Mouse (Mus musculus): ENCODE results near the gene Rad50.

The Rad50 gene

DNA sequence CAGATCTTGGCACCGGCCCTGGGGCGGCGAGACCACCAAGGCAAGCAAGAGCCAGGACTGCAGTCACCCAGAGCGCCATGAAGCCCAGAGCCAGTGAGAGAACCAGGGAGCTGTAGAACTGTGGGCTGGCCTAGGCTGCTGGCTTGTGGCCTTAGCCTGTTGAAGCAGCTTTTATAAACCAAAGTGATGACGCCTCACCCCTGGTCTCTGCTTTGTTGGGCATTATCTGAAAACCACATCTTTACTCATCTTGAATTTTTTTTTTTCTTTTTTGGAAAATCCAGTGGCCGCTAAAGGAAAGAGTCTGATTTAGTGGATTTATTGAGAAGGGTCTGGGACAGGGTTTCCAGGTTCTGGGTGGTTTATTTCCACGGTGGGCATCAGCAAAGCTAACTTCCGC lies 72.6 kb downstream of the Rad50 start, which contains the start of gene Il13:
Gene Il13 (minus strand): TSS at position 147 of the 400 bp plus-strand sequence.
- no peak for DNase-seq (ENCODE audit: low spot score in 2 of 2)

DNA sequence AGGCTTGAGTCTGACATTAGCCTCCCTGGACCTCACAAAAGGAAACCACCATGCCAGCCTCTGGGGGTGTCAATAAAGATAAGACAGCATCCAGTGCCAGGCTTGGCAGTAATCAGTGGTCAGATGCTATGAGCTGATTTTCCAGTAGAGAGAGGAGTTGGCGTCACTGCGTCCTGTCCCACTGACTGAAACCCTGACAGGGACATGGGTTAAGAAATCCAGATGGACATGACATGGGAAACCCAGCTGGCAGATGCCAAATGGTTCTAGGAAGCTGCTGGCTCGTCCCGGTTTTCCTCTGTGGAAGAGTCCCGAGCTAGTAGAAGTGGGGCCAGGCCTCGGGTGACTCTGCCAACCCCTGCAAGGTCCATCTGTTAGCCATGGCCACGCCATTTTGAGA lies 73.5 kb downstream of the Rad50 start:
- DNase-seq (ENCODE audit: low spot score in 2 of 2) = no peak

DNA sequence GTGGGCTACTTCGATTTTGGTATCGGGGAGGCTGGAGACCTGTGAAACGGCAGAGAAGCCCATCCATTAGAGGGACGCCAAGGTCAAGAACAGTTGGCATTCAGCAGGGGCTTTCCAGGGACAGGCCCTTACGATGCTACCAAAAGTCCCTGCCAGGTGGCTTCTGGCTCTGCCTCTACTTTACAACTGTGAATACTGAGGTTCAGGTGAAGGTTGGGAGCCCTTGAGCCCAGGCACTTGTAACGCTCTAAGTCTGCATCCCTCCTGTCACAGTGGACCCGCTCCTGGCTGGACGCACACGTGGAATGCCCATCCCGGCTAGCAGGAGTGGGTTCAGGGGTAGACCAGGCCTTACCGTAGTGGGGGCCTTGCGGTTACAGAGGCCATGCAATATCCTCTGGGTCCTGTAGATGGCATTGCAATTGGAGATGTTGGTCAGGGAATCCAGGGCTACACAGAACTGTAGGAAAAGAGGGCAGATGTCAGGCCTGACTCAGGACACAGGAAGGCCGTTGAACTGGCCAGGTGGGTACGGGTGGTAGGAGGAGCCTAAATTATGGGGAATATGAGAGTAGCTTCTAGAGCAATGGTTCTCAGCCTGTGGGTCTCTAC lies 74.9 kb downstream of the Rad50 start:
- DNase-seq (ENCODE audit: low spot score in 2 of 2) = no peak

DNA sequence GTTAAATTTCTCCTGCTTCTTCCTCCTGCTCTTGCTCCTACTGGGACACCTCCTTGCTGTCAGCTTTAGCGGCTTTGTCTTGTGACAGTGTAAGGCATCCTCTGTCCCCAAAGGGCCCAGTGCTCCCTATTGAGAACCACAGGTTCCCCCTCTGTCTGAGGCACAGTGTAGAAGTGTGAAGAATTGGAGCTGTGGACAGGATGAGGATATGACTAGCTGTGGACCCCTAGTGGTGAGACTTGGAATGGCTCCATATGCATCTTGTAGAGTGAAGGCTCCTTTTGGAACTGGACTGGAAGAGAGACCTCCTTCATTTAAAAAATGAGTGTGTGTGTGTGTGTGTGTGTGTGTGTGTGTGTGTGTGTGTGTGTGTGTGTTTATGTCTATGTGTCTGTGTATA lies 79.3 kb downstream of the Rad50 start:
- peak in 1 of 2 experiments; percentile 75 for DNase-seq (ENCODE audit: low spot score in 2 of 2)

DNA sequence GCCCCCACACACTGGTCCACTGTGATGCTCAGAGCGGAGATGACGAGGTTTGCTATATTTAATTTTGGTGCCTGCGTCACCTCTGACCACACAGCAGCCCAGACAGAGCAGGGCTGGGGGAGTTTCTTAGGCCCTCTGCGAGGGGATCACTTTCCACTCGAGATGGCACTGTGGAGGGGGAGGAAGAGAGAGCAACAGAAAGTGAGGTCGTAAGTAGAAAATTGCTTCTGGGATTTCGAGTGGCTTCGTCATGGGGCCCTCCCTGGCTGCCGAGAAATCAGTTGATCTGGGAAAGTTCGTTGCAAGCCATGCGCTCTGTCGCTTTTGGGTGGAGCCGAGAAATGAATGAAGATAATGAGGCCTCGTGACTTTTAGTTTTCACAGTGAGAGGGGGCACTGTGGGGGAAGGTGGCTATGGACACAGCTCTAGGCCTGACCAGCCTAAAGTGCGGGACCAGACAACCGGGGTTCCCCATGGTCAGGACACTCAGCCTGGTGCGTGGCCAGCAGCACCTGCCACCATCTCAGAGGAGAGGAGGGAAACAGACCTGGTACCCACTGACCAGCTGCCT lies 80.2 kb downstream of the Rad50 start:
- no peak for DNase-seq (ENCODE audit: low spot score in 2 of 2)

DNA sequence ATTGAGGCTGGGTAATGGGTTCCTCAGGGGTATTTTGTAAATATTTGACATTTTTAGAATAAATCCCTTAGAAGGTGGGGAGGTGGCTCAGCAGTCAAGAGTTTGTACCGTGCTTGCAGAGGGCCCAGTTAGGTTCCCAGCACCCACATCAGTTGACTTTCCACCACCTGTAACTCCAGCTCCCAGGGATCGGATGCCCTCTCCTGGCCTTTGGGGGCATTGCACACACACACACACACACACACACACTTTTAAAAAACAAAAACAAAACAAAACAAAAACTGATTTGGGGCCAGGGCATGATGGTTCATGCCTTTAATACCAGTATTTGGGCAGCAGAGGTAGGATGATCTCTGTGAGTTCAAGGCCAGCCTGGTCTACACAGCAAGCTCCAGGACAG lies 83.0 kb downstream of the Rad50 start:
- no peak for DNase-seq (ENCODE audit: low spot score in 2 of 2)

DNA sequence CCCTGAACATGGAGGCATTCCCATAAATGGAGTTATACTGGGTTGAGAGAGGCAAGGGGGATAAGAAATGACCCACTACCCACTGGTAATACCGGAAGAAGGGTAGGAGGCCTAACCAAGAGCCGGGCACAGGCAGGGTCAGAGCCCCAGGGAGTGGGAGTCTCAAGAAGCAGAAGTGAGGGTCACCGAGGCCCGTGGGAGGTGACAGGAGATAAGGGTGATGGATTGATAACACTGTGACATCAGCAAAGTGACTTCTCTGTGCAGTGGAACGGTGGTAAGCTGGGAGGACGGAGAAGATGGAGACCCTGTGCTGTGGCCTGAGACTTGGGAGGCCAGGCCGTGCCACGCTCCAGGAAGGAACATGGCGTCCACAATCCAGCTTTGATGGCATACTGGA lies 83.5 kb downstream of the Rad50 start:
- no peak for DNase-seq (ENCODE audit: low spot score in 2 of 2)

DNA sequence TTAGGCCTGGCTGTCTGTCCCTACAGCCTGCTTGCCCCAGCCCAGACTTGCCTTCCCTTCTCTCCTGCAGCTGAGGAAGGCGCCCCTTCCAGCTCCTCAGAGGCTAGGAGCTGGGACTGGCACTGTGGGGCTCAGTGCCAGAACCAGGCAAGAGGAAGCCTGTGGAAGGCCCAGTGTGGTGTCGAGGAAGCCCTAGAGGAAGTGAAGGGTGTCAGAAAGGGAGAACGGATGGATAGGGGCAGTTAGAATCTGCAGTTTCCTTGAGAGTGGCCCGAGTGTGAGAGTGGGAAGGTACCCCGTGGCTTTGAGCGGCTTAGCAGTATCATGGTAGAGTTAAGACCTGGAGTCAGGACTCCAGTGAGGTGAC lies 84.7 kb downstream of the Rad50 start:
- DNase-seq (ENCODE audit: low spot score in 2 of 2) = no peak

DNA sequence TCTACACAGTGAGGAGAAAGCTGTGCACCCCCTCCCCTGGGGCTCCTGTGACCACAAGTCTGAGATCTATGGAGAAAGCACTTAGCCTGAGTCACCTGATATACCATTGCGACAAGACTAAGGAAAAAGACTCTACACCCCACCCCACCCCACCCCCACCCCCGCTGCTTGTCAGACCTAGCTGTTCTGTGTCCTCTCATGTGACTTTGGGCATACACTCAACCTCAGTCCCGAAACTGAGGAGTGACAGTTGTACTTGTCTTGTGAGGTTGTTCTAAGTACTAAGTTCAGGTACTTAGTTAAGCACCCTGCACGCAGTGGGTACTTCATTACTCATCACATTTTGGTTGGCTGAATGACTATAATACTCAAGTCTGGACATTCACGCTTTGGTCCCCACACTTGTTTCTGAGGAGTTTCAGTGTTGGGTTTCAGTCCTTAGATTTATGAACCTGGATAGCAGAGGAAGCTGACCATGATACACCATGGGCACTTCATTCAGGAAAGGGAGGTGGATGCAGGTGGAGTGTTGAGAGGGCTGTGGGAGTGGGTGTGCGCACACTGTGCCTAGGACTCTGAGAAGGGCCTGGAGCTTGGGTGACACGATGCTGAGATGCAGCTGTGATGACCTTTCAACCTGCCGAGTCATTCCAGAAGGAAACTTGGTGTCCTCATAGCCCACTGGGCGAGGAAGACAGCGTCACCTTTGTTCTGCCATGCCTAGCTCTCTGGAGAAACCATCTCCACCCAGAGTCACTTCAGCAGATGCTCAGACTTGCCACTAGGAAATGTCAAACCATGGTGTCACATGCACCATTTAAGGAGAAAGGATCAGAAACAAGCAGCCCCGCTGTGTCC lies 85.3 kb downstream of the Rad50 start:
- no peak for DNase-seq (ENCODE audit: low spot score in 2 of 2)

DNA sequence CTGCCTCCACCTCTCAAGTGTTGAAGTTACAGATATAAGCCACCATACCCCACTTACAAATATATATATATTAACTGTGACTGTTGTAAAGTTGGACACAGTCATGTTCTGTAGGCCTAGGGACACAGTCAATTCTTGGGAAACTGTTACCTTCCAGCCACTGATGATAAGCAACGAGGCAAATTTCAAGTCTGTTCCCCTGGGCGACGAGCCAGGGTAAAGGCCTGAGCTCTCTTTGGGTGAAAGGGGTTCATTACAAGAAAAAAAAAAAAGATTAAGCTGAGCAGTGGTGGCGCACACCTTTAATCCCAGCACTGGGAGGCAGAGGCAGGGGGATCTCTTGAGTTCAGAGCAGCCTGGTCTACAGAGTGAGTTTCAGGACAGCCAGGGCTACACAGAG lies 87.0 kb downstream of the Rad50 start:
- DNase-seq (ENCODE audit: low spot score in 2 of 2) = no peak

DNA sequence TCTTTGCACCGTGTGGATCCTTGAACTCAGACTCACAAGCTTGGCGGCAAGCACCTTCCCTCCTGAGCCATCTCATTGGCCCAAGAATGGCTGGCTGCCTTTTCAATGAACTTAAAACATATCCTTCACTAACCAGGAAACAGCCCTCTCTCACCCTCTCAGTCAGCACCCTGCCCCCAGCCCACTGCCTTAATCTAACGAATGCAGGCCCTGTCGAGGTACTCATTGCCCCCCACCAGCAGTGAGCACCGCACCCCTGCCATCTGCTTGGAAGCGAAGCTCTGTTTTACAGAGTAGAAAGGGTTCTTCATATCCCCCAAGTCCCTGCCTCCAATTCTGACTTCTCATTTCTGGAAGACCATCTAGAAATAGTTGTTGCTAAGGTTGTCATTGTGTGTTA lies 87.7 kb downstream of the Rad50 start:
- no peak for DNase-seq (ENCODE audit: low spot score in 2 of 2)

DNA sequence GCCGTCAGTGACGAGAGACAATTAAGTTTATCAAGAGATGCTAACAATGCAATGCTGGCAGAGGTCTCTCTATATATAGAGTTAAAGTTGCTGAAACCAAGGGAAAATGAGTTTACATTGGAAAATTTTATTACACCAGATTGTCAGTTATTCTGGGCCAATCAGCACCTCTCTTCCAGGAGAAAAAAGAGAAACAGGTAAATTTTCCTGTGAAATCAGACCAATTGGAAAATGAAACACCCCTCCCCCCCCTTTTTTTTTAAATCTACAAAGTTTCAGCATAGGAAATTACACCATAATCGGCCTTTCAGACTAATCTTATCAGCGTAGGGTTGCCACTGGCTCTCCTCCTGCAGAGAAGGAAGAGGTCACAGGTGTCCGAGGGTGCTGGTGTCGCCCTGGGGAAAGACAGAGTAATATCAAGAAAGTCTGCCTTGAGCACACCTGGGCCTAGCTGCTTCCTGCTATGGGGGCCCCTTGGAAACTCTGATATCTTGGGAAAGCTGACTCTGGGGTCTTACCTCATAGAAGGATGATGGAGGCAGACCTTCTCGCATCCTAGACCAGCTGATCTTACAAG lies 88.4 kb downstream of the Rad50 start, which contains the start of gene Il4:
Gene Il4 (minus strand): TSS at position 51 of the 580 bp plus-strand sequence.
- DNase-seq (ENCODE audit: low spot score in 2 of 2) = no peak

DNA sequence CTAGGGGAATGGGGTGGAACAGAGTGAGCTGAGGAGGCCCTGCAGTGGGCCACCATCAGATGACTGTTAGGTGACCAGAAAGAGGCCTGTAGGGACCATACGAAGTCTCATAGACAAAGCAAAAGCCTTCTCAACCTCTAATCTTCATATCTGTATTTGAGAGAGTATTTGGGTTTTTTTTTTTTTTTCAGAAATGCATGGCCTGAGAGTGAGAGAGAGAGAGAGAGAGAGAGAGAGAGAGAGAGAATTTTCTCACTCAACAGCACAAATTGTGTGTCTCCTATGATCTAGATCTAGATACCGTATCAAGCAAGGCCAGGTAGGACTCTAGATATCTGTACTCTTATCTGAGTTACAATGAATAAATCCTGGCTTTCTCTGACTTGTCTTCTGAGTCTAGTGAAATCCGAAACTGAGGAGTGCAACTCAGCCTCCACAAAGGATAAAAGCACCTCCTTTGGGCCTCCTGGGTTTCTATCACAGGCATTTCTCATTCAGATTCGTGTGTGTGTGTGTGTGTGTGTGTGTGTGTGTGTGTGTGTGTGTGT lies 89.5 kb downstream of the Rad50 start:
- DNase-seq (ENCODE audit: low spot score in 2 of 2) = no peak

DNA sequence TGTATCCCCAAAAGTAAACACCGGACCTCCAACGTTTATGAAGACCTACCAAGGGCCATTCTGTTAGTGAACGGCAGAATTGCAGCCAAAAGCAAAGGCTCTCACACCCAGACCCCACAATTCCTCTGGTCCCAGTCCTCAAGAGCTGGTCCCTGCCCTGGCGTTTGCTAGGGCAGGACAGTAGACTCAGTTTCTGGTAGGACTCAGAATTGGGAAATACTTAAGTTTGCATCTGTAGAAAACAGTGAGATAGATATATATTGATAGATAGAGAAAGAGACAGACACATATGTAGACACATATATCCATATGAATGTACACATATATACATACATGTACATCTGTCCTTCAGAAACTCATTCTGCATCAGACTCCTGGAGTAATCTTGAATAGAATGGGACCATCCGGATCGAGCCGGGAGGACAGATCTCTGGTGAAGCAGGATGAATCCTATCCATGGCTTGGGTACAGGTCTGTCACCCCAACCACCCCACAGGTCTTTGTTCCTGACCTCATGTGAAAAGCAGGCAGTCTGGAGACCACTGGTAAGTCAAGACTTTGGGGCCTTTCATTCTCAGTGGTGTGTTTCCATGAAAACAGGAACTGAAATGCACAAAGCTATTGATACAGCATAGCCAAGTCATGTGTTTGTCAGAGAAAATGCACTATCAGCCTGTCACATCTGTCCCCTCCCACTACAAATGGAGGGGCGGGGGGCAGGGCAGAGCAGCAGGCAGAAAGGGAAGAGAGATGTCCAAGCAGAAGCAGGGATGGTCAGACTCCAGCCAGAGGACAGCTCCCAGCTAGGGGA lies 90.2 kb downstream of the Rad50 start:
- no peak for DNase-seq (ENCODE audit: low spot score in 2 of 2)

DNA sequence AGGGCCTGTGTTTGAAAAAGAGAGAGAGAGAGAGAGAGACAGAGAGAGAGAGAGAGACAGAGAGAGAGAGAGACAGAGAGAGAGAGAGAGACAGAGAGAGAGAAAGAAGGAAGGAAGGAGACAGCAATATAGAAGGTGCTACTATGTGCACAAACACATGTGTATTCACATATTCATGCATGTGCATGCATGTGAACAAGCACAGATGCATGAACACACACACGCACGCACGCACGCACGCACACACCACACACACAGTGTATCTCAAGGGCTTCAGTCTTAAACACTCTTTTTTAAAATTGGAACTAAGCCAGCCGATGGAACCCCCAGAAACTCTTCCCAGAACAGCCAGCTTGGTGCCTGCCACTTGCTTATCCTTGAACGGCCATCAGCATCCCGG lies 91.5 kb downstream of the Rad50 start:
- DNase-seq (ENCODE audit: low spot score in 2 of 2) = no peak

DNA sequence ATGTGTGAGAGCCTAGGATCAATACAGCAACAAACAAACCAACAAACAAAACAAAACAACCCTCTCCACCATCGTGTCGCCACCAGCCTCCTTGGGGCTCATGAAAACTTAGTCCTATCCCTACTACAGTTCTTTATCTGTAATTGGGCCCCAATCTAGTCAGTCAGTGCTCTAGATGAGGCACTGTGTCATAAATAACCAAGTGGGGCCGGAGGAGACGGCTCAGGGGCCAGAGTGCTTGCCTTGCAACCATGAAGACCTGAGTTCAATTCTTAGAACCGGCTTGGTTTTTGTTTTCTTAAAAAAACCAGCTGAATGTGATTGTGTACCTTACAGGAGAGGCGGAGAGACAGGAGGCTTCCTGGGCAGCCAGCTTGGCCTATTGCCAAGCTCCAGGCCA lies 91.9 kb downstream of the Rad50 start:
- DNase-seq (ENCODE audit: low spot score in 2 of 2) = no peak

DNA sequence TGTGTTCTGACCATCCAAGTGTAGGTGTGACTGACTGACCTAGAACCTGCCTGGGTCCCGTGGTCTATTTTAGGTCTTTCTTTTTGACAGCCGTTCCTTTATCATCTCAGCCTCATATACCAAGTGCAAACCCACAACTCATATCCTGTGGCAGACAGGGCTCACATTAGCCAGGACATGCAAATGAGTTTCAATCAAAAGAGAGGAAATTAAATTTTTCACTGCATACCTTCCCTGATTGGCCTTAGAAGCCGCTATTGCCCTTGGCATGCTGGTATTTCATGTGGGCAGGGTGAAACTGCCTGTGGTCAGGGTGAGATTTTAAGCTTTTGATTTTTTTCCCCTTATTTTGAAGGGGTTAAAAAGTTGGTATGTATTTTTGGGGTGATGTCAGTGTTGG lies 97.4 kb downstream of the Rad50 start:
- no peak for DNase-seq (ENCODE audit: low spot score in 2 of 2)

DNA sequence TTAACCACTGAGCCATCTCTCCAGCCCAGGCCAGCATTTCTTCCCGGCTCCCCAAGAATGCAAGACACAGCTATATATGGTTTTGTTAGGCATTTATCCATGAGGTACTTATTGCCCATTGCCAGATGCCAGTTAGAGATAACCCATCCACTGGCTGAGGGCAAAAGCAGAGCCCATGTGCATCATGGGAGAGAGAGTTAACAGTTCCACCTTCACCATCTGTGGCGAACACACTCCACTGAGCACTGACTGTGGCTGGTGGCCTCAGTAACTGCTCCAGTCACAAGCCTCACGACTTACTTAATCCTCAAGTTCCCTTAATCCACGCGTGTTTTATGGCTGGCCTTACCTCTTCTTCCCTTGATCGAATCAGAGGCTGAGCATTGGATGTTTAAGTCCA lies 97.9 kb downstream of the Rad50 start:
- DNase-seq (ENCODE audit: low spot score in 2 of 2) = no peak

DNA sequence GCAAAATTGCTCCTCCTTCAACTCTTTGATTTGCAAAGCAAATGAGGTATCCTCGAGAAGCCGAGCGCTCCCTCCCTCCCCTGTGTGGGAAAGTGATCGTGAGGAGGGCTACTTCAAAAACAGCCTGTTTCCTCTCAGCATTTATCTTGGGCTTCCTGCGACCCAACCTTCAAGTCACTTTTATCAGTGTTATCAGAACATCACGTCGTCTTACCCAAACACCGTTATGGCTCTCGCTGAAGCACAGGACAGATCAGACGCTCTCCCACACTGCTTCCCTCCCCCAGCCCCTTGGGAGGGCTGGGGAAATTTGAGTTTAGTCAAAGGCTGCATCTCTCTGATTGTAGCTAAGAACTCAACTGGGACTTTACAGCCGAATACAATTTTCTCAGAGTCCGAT lies 101.5 kb downstream of the Rad50 start:
- DNase-seq (ENCODE audit: low spot score in 2 of 2) = no peak

DNA sequence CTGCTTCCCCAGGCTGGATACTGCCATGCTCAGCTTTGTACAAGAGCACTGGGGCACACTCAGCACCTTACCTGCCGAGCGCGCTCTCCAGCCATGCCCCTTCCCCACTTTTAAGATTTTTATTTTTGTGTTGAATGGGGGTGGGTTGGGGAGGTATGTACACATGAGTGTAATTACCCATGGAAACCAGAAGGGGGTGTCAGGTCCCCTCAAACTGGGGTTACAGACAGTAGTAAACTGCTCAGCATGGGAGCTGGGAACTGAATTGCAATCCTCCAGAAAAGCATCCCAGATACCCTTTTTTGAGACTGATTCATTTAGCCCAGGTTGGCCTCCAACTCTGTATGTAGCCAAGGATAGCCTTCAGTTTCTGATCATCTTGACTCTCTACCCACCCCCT lies 102.1 kb downstream of the Rad50 start:
- no peak for DNase-seq (ENCODE audit: low spot score in 2 of 2)

Measured in frontal cortex, postnatal 14 days (tissue).